Mouse (Mus musculus) mouse trophoblast stem cell (cell line): ENCODE results near the gene Rnf43.

Source experiments
- in situ Hi-C, 2 experiments: fragments of 300-500 bp; cut with MseI, MboI; formaldehyde crosslinking; loops; 2 replicates in 1 of 2; 3 replicates in 1 of 2; pipeline ENCODE4 v1.15.1; 2025

Rnf43 gene

DNA sequence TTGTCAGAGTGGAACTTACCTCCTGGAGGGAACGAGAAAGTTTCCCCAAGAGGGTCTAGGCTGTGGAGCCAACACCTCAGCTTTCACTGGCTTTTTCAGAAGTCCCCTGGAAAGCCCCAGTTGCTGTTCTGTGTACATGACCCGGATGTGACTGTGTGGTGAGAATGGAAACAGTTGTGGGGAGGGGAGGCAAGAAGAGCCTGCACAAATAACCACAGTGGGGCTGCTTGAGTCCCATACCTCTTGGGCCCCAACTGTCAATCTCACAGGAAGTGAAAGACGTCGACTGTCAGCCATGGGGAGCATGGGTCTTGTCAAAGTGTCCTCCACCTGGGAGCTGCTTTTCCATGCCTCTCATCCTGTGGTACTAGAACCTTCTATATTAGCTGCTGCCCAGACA lies 82.4 kb downstream of the Rnf43 start:
- in situ Hi-C loops, result no loop called here

DNA sequence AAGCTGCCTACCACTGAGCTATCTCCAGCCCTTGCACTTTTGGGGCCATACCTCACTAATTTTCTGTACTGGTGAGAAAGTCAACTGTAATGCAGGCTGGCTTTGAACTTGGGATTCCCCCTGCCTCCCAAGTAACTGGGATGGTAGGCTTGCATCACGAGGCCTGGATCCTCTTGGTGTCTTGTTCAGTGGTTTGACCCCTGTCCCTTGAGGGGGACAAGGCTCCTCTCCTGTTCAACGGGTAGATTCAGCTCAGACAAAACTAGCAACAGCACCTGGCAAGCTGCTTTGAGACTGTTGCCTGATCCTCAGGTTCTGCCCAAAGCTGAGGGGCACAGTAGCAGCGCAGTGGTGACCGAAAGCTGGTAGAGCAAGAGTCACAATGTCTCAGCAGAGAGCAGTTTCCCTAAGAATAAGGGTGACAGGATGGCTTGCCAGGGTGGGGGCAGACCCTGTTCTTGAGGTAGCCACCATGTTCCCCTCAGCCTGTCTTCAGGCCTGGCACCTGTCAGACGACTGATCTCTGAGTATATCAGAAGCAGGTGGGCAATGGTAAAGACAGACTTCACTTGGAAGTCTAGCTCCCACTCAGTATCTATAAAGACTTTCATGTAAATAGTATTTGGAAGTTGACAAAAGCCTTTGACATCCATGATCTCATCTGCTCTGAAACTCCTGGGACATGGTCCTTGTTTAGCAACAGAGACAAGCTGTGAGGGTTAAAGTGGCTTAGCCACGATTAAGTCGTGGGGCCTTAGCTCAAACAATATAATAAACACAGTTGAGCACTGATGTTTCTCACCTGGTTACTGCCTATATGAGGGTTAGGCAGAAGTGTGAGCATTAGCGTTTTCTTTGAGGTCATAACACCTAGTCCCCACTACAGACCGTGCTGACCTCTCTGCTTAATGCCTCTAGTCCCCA lies 83.4 kb downstream of the Rnf43 start:
- in situ Hi-C loops, result no loop called here

DNA sequence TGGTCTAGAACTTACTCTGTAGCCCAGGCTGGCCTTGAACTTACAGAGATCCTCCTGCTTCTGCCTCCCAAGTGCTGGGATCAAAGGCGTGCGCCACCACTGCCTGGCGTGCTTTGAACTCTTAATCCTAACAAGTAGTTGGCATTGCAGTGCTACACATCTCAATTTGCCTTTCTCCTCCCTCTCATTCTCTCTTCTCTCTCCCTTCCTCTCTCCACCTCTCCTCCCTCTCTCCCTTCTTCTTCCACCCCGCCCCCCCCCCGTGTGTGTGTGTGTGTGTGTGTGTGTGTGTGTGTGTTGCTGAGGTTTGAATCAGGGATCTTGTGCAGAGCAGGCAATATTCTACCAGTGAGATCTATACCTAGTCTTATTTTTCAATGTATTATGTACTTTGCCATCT lies 84.8 kb downstream of the Rnf43 start:
- in situ Hi-C loops, result no loop called here

GRCm38 (mm10) chr11:87747716-87748115 lies 85.2 kb downstream of the Rnf43 start:
- in situ Hi-C loops, result no loop called here

DNA sequence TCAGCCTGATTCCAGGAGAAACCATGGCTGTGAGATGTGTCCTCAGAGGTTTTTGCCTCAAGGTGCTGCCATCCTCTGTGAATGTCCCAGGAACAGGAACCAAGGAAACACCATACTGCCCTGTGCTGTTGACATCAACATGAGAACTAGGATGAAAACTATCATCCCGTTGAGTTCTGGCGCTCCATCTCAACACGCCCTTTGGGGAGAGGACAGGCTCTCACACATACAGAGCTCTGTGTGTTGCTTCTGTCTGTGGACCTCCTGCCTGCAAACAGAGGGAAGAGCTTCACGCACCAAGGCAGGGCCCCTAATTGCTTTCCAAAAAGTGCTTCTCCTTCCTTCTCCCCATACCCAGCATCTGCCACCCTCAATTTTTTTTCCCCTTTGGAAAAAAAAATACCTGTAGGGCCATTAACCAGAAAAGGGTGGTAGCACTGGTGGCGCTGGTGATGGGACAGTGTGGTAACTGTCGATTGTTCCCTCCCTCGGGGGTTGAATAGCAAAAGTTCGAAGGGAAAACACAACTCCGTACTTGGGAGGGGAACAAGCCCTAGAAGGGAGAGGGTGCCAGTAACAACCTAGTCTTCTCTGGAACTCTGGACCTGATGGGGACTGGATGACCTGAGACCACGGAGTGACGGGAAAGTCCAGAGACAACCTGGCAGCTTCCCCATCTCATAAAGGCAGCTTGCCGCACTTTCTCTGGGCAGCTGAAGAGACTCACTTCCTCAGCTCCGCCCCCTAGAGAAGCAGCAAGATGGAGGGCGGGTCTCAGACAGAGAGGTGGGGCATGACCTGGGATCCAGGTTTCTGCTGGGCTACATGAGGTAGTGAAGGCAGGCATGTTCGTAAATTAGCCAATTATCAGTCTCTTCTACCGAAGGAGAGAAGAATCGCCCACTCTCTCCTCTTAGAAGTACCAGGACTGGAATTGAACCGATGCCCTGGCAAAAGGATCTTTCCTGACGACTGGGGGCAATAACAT lies 85.9 kb downstream of the Rnf43 start:
- in situ Hi-C loops, result no loop called here

- in situ Hi-C loops, result no loop called here
These were observed 86.9 kb downstream of the Rnf43 start for GRCm38 (mm10) chr11:87749192-87750042.

DNA sequence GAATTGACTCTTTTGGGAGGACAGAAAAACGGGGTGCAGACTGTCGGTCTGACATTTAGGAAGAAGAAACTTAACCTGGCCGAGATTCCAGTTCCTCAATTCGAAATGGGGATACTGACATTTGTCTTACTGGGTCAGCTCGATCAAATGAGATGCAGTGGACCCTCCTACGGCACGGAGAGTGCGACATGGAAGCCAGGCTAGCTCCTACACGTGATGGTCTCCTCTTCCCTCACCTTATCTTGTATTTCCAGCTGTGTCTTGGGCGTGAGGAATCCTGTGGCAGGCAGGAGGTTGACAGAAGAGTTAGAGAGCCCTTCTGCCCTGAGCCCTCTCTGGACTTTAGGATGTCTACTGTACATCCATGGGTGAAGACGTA lies 87.5 kb downstream of the Rnf43 start:
- in situ Hi-C loops, result no loop called here

DNA sequence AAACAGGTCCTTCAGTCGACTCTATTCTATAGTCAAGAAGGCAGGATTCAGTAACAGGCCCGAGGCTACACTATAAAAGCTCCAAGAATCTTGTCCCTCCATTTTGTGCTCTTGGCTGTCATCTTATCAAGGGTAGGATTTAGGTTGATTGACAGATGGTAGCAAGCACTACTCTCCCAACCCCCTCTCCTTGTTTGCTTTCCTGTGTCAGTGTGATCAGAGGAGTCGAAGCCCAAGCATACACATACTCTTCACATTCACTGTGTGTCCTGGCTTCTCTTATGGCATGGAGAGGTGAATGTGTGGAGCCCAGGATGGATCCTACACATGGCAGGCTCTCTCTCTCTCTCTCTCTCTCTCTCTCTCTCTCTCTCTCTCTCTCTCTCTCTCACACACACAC lies 88.0 kb downstream of the Rnf43 start:
- in situ Hi-C loops, result no loop called here

DNA sequence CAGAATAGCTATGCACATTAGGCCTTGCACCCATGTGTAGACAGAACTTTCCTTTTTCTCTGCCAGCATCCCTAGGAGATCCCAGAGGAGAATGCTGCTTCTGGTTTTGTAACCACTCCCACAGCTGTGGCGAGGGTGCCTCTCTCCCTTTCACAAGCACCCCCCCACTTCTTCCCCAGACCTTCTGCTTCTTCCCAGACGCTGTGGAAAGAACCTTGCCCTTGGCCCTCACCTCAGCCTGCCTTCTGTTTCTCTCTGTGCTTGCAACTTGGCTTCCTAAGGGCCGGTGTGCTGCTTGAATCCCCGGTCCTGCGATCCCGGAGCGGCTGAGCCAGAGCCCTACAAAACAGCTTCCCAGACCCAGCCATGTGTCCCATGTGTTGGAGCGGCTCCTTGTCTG lies 88.5 kb downstream of the Rnf43 start:
- in situ Hi-C loops, result no loop called here

DNA sequence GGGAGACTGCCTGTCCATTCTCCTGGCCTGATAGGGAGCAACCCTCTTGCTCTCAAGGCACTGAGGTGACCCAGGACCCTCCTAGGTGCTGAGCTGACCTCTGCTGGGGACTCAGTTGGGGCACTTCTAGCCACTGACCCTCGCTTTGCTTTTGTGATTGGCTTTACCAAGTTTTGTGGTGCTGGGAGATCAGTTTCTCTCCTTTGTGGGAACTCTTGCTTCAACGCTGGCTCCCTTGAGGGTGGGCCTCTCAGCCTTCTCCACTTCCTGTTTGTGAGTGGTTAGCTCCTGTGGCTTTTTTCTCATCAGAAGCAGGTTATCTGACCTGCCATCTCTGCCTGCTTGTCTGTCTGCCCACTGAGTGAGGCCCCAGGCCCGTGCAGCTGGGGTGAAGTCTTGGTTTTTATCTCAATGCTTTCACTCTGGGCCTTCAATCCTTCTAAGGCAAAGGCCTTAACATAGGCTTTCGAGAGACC lies 89.0 kb downstream of the Rnf43 start:
- in situ Hi-C loops, result no loop called here

- in situ Hi-C loops, result no loop called here
These were observed 89.8 kb downstream of the Rnf43 start for GRCm38 (mm10) chr11:87752307-87752706.

DNA sequence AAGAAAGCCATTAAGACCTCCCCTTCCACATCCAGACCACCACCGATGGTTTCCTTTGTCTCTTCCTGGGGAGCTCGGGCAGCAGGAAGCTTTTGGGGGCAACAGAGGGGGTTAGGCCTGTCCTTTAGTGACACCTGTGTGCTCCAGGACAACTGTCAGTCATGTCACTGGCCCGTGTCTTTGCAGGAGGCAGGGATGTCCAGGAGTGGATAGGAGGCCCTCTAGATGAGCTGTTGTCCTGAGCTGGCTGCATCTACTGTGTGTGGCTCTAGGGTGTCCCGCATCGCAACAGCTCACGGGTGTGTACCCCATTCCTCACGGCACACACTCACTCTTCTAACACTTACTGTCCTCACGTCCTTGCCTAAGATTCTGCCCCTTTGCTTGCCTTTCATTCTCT lies 90.7 kb downstream of the Rnf43 start:
- in situ Hi-C loops, result no loop called here

- in situ Hi-C loops, result no loop called here
These were observed 91.5 kb downstream of the Rnf43 start for GRCm38 (mm10) chr11:87753891-87754501.

GRCm38 (mm10) chr11:87754603-87755002 lies 92.1 kb downstream of the Rnf43 start:
- in situ Hi-C loops, result no loop called here

DNA sequence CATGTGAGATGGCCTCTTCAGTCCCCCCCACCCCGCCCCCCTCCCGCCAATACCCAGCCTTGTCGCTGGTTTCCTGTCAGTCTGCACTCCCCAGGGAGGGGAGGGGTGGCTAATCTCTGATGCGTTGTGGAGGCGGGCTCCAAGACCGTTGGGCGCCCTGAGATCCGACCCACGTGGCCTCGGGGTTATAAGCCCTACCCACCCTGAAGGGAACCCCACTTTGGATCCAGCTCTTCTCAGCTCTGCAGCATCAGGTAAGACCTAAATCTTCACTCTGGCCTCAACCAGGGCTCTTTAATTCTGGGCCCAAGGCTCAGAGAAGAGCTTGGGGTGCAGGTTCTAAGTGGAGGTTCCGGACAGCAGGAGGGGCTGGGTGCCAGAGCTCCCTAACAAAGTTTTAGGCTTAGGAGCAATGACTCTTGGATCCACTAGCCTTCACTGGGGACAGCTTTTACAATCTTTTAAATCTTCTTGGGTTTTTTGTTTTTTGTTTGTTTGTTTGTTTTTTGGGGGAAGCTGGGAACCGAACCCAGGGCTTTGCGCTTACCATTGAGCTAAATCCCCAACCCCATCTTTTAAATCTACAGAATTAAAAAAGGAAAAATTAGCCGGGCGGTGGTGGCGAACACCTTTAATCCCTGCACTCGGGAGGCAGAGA lies 93.0 kb downstream of the Rnf43 start:
- in situ Hi-C loops, result no loop called here

- in situ Hi-C loops, result no loop called here
These were observed 93.8 kb downstream of the Rnf43 start for GRCm38 (mm10) chr11:87756251-87756820.

- in situ Hi-C loops, result no loop called here
These were observed 94.8 kb downstream of the Rnf43 start for GRCm38 (mm10) chr11:87757001-87757954.

GRCm38 (mm10) chr11:87758161-87758911 lies 95.8 kb downstream of the Rnf43 start:
- in situ Hi-C loops, result no loop called here
